Mouse (Mus musculus): ENCODE data around the gene Arhgap8. TPM values are rescaled to one million over a fixed set of nuclear protein-coding genes. Genes with fewer than 3 reads are reported as not detected.

Gene Arhgap8
- polyA plus RNA-seq, 1 experiment from 2014 or later, result 2.5 TPM

- Histone ChIP-seq H3K36me3 (no peaks in the 10 kb centered on the region), H3K27ac (peak overlapping the region; percentile 19; the same call in 1 of the 2 replicates), H3K27me3 (peaks cover 37% of the 10 kb centered on the region), H3K4me3 (peak overlapping the region; percentile 56), H3K4me2 (replicated peaks) (peak overlapping the region; percentile 98), H3K9ac (peak overlapping the region; percentile 67), H3K4me1 (peaks cover 13% of the 10 kb centered on the region), H3K9me3 (replicated peaks) (no peaks in the 10 kb centered on the region)
- ATAC-seq (ENCODE audit: low FRiP score), result 0 out of 2 replicates have a peak, but pooled peaks have one; percentile 5
- 6% methylated on average over 20 of the region's 31 CpGs for WGBS
These were observed 38.2 kb upstream of the Arhgap8 start for GRCm38 (mm10) chr15:84681455-84682193.

GRCm38 (mm10) chr15:84682206-84682605 is 37.6 kb upstream of the Arhgap8 start:
- ATAC-seq (ENCODE audit: low FRiP score), result no peak
- peak overlapping the region; percentile 56; the same call in 1 of the 2 replicates for H3K4me3 ChIP-seq
- WGBS, result 53% methylated on average over 3 of the region's 3 CpGs
- H3K27me3 ChIP-seq, result peaks cover 37% of the 10 kb centered on the region
- H3K36me3 ChIP-seq, result no peaks in the 10 kb centered on the region
- H3K4me2 ChIP-seq (replicated peaks), result peak overlapping the region; percentile 98
- H3K9ac ChIP-seq, result no peak overlapping the region
- no peaks in the 10 kb centered on the region for H3K9me3 ChIP-seq (replicated peaks)
- H3K27ac ChIP-seq, result peak overlapping the region; percentile 19; the same call in 1 of the 2 replicates
- H3K4me1 ChIP-seq, result peaks cover 13% of the 10 kb centered on the region

GRCm38 (mm10) chr15:84682821-84683220 is 37.0 kb upstream of the Arhgap8 start:
- H3K4me3 ChIP-seq, result no peak overlapping the region
- H3K9me3 ChIP-seq (replicated peaks), result no peaks in the 10 kb centered on the region
- H3K27me3 ChIP-seq, result peaks cover 37% of the 10 kb centered on the region
- no peak for ATAC-seq (ENCODE audit: low FRiP score)
- 82% methylated on average over 5 of the region's 5 CpGs for WGBS
- peaks cover 13% of the 10 kb centered on the region for H3K4me1 ChIP-seq
- no peak overlapping the region for H3K9ac ChIP-seq
- no peaks in the 10 kb centered on the region for H3K36me3 ChIP-seq
- no peak overlapping the region for H3K4me2 ChIP-seq (replicated peaks)
- H3K27ac ChIP-seq, result no peak overlapping the region

- no peak overlapping the region for H3K4me2 ChIP-seq (replicated peaks)
These were observed 35.3 kb upstream of the Arhgap8 start for GRCm38 (mm10) chr15:84684520-84684919.

GRCm38 (mm10) chr15:84685417-84685816 is 34.4 kb upstream of the Arhgap8 start:
- no peak for ATAC-seq (ENCODE audit: low FRiP score)
- peaks cover 11% of the 10 kb centered on the region for H3K4me1 ChIP-seq
- H3K36me3 ChIP-seq, result 0 out of 2 replicates have a peak, but pooled peaks cover 3% of the 10 kb centered on the region
- H3K9me3 ChIP-seq (replicated peaks), result no peaks in the 10 kb centered on the region
- 67% methylated on average over 3 of the region's 3 CpGs for WGBS
- peaks cover 27% of the 10 kb centered on the region for H3K27me3 ChIP-seq
- H3K4me3 ChIP-seq, result no peak overlapping the region
- H3K27ac ChIP-seq, result no peak overlapping the region
- H3K9ac ChIP-seq, result no peak overlapping the region
- no peak overlapping the region for H3K4me2 ChIP-seq (replicated peaks)

More at GRCm38 (mm10) chr15:84684520-84684919, 35.3 kb upstream of the Arhgap8 start:
- Histone ChIP-seq H3K4me3 (no peak overlapping the region), H3K9me3 (replicated peaks) (no peaks in the 10 kb centered on the region), H3K27ac (no peak overlapping the region), H3K4me1 (peaks cover 11% of the 10 kb centered on the region), H3K9ac (no peak overlapping the region), H3K27me3 (peaks cover 36% of the 10 kb centered on the region), H3K36me3 (no peaks in the 10 kb centered on the region)
- WGBS, result 60% methylated on average over 5 of the region's 5 CpGs
- no peak for ATAC-seq (ENCODE audit: low FRiP score)

GRCm38 (mm10) chr15:84687904-84688303 is 31.9 kb upstream of the Arhgap8 start:
- H3K4me1 ChIP-seq, result no peaks in the 10 kb centered on the region
- no peak for ATAC-seq (ENCODE audit: low FRiP score)
- WGBS, result 80% methylated on average over 14 of the region's 14 CpGs
- 0 out of 2 replicates have a peak, but pooled peaks cover 7% of the 10 kb centered on the region for H3K36me3 ChIP-seq
- no peak overlapping the region for H3K27ac ChIP-seq
- no peak overlapping the region for H3K4me2 ChIP-seq (replicated peaks)
- H3K4me3 ChIP-seq, result no peak overlapping the region
- peaks cover 4% of the 10 kb centered on the region; the same call in 1 of the 2 replicates for H3K27me3 ChIP-seq
- H3K9ac ChIP-seq, result no peak overlapping the region
- no peaks in the 10 kb centered on the region for H3K9me3 ChIP-seq (replicated peaks)

- no peak overlapping the region for H3K9ac ChIP-seq
- H3K27me3 ChIP-seq, result no peaks in the 10 kb centered on the region
- no peaks in the 10 kb centered on the region for H3K4me1 ChIP-seq
- H3K36me3 ChIP-seq, result peaks cover 10% of the 10 kb centered on the region; the same call in 1 of the 2 replicates
- no peaks in the 10 kb centered on the region for H3K9me3 ChIP-seq (replicated peaks)
- no peak for ATAC-seq (ENCODE audit: low FRiP score)
- H3K4me3 ChIP-seq, result no peak overlapping the region
- 84% methylated on average over 6 of the region's 6 CpGs for WGBS
- no peak overlapping the region for H3K4me2 ChIP-seq (replicated peaks)
- H3K27ac ChIP-seq, result no peak overlapping the region
These were observed 30.5 kb upstream of the Arhgap8 start for GRCm38 (mm10) chr15:84689356-84689755.

- peaks cover 16% of the 10 kb centered on the region; the same call in 1 of the 2 replicates for H3K36me3 ChIP-seq
- no peaks in the 10 kb centered on the region for H3K4me1 ChIP-seq
- WGBS, result 92% methylated on average over 6 of the region's 6 CpGs
- H3K4me2 ChIP-seq (replicated peaks), result no peak overlapping the region
- no peak overlapping the region for H3K9ac ChIP-seq
- no peak overlapping the region for H3K4me3 ChIP-seq
- no peaks in the 10 kb centered on the region for H3K27me3 ChIP-seq
- H3K27ac ChIP-seq, result no peak overlapping the region
- H3K9me3 ChIP-seq (replicated peaks), result no peaks in the 10 kb centered on the region
- ATAC-seq (ENCODE audit: low FRiP score), result no peak
These were observed 28.3 kb upstream of the Arhgap8 start for GRCm38 (mm10) chr15:84691513-84691912.

GRCm38 (mm10) chr15:84692645-84693044 is 27.2 kb upstream of the Arhgap8 start:
- H3K36me3 ChIP-seq, result peaks cover 16% of the 10 kb centered on the region; the same call in 1 of the 2 replicates
- WGBS, result 95% methylated on average over 7 of the region's 7 CpGs
- ATAC-seq (ENCODE audit: low FRiP score), result no peak
- no peak overlapping the region for H3K27ac ChIP-seq
- no peaks in the 10 kb centered on the region for H3K9me3 ChIP-seq (replicated peaks)
- H3K9ac ChIP-seq, result no peak overlapping the region
- no peak overlapping the region for H3K4me3 ChIP-seq
- no peak overlapping the region for H3K4me2 ChIP-seq (replicated peaks)
- H3K27me3 ChIP-seq, result no peaks in the 10 kb centered on the region
- 0 out of 2 replicates have a peak, but pooled peaks cover 4% of the 10 kb centered on the region for H3K4me1 ChIP-seq

- no peaks in the 10 kb centered on the region for H3K27me3 ChIP-seq
- H3K4me1 ChIP-seq, result 0 out of 2 replicates have a peak, but pooled peaks cover 4% of the 10 kb centered on the region
- no peak overlapping the region for H3K4me2 ChIP-seq (replicated peaks)
- 66% methylated on average over 4 of the region's 4 CpGs for WGBS
- no peak overlapping the region for H3K9ac ChIP-seq
- H3K36me3 ChIP-seq, result peaks cover 14% of the 10 kb centered on the region; the same call in 1 of the 2 replicates
- no peak overlapping the region for H3K27ac ChIP-seq
- H3K4me3 ChIP-seq, result no peak overlapping the region
- no peaks in the 10 kb centered on the region for H3K9me3 ChIP-seq (replicated peaks)
- no peak for ATAC-seq (ENCODE audit: low FRiP score)
These were observed 23.8 kb upstream of the Arhgap8 start for GRCm38 (mm10) chr15:84696021-84696420.

- no peaks in the 10 kb centered on the region for H3K9me3 ChIP-seq (replicated peaks)
- no peak overlapping the region for H3K4me3 ChIP-seq
- WGBS, result 68% methylated on average over 11 of the region's 11 CpGs
- no peak overlapping the region for H3K9ac ChIP-seq
- no peak for ATAC-seq (ENCODE audit: low FRiP score)
- peaks cover 12% of the 10 kb centered on the region; the same call in 1 of the 2 replicates for H3K36me3 ChIP-seq
- H3K27me3 ChIP-seq, result no peaks in the 10 kb centered on the region
- no peak overlapping the region for H3K4me2 ChIP-seq (replicated peaks)
- H3K27ac ChIP-seq, result no peak overlapping the region
- H3K4me1 ChIP-seq, result 0 out of 2 replicates have a peak, but pooled peaks cover 4% of the 10 kb centered on the region
These were observed 22.2 kb upstream of the Arhgap8 start for GRCm38 (mm10) chr15:84697611-84698011.

- WGBS, result 76% methylated on average over 2 of the region's 2 CpGs
- no peaks in the 10 kb centered on the region for H3K9me3 ChIP-seq (replicated peaks)
- no peak overlapping the region for H3K9ac ChIP-seq
- no peak overlapping the region for H3K4me3 ChIP-seq
- no peaks in the 10 kb centered on the region for H3K27me3 ChIP-seq
- no peak for ATAC-seq (ENCODE audit: low FRiP score)
- no peak overlapping the region for H3K27ac ChIP-seq
- H3K36me3 ChIP-seq, result peaks cover 7% of the 10 kb centered on the region; the same call in 1 of the 2 replicates
- H3K4me1 ChIP-seq, result 0 out of 2 replicates have a peak, but pooled peaks cover 4% of the 10 kb centered on the region
- no peak overlapping the region for H3K4me2 ChIP-seq (replicated peaks)
These were observed 21.7 kb upstream of the Arhgap8 start for GRCm38 (mm10) chr15:84698189-84698588.
